Mouse (Mus musculus): ENCODE results near the gene Gm49318.

DNA sequence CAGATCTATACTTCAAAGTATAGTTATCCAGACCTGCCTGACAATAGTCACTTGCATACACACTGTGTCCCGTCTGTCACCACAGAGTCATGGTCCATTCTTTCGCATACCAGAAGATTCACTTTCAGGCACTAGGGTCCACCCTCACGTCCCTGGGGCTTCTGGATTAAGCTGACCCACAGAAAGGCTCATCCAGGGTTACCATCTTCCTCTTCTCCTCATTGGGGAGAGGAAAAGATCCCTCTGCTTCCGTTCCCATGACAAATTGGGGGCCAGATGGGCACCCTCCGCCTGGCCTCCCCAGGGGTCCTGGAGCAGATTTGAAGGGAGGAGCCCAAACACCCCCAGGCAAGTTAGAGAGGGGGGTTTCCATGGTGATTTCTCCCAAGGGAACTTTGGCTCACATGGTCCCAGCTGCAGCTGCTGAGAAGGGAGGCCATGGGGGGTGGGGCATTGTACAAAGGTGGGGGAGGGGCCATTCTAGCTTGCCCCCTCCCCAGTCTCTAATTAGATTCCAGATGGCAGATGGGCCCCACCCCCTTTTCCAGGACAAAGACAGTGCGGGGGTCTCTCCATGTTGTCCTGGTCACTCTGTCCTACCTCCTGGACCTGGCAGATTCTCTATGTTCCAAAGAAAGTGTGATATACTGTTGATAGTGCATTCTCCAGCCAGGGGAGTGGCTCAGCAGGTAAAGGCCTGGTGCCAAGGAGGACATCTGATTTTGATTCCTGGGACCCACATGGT lies 35.6 kb downstream of the Gm49318 start:
- no peak for TF ChIP-seq EP300 (IDR thresholded peaks at IDR 0.05; ENCODE audit: low read depth)
- TF ChIP-seq CTCF (IDR thresholded peaks at IDR 0.05; ENCODE audit: low read depth), result no peak
